Mouse (Mus musculus): ENCODE results near the gene Magi3.

GRCm38 (mm10) chr3:104092759-104093158, 127.4 kb downstream of the Magi3 start:
- TF ChIP-seq CTCF (IDR thresholded peaks at IDR 0.05; ENCODE audit: control insufficient read depth, insufficient read depth, insufficient replicate concordance, low read depth, low read length) (no peak), POLR2A (IDR thresholded peaks at IDR 0.05; ENCODE audit: control insufficient read depth, low read depth, low read length) (no peak)
